Mouse (Mus musculus): ENCODE data around the gene Slfn4.
"Not testable (repeated sequence)": the region's sequence is repeated elsewhere in the genome, so short reads cannot be mapped to it uniquely, and the experiment has no call there.

Slfn4 gene

DNA sequence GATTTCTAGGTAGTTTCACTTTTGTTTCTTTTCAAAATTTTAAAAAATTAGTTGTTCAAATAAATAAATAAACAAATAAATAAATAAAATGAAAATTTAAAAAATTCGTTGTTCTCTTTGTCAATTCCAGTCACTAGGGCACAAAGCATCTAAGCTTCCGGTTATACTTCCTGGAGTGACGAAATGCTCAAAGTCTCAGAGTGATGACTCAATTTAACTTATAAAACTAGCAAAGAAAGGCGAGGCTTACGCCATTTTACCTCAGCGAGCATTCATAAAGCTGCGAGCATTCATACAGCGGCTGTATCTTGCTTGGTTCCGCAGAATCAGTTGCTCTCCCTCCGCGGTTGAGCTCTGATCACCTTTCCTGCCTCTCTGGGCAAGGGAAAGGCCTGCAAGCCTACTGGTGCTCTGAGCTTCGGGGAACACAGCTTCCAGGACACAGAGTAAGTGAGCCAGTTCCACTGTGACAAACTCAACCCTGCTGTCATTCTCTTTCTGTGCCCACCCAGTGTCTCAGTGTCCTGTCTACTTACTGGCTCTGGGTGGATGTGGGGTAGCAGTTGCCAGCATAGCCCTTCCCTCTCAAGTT lies at the start of gene Slfn4:
Slfn4 (plus strand) TSS at position 239 of the 592 bp plus-strand sequence.
- DNase-seq = no peak

DNA sequence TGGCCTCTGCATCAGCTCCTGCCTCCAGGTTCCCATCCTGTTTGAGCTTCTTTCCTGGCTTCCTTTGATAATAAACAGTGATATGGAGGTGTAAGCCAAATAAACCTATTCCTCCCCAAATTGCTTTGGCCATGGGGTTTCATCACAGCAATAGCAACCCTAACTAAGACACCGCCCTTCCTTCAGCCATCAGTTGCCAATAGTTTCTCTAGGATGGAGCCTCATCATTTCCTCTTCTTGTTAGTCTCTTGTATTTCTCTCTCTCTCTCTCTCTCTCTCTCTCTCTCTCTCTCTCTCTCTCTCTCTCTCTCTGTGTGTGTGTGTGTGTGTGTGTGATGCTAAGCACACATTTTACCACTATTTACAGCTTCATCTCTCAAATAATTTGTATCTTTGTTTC lies 49.4 kb upstream of the Slfn4 start:
- DNase-seq = not testable (repeated sequence)

DNA sequence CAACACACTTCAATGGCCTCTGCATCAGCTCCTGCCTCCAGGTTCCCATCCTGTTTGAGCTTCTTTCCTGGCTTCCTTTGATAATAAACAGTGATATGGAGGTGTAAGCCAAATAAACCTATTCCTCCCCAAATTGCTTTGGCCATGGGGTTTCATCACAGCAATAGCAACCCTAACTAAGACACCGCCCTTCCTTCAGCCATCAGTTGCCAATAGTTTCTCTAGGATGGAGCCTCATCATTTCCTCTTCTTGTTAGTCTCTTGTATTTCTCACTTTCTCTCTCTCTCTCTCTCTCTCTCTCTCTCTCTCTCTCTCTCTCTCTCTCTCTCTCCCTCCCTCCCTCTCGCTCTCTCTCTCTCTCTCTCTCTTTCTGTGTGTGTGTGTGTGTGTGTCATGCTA lies 37.7 kb upstream of the Slfn4 start:
- DNase-seq = not testable (repeated sequence)

DNA sequence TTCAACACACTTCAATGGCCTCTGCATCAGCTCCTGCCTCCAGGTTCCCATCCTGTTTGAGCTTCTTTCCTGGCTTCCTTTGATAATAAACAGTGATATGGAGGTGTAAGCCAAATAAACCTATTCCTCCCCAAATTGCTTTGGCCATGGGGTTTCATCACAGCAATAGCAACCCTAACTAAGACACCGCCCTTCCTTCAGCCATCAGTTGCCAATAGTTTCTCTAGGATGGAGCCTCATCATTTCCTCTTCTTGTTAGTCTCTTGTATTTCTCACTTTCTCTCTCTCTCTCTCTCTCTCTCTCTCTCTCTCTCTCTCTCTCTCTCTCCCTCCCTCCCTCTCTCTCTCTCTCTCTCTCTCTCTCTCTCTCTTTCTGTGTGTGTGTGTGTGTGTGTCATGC lies 26.0 kb upstream of the Slfn4 start:
- not testable (repeated sequence) for DNase-seq

DNA sequence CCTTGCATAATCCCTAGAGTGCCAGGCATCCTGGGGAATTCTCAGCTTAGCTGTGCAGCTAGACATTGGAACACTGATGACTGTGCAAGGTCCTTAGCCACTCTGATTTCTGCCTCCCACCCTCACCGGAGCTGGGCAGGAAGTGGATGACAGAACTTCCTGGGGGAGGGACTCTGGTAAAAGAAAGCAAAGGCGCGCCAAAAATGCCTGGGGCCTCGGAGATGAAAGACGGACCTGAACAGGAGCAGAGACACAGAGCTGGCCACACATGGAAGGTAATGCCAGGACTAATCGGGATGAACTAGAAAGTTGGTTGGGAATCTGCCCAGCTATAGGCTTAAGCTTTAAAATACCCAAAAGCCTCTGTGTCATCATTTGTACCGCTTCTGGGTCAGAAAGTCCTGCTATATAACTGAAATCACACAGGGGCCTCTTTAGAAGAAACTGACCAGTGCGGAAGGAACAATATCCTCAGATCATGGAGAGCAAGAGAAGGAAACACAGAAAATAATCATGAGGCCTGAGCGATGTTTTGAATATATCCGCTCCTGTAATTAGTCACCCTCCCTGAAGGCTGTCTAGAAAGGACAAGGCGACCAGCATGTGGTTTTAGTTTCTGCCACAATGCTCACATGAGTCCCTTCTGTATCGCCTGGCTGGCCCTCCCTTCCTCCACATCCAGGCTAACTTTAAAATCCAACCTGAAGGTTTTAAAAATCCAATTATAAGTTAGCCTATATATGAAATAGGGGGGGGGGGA lies 16.3 kb downstream of the Slfn4 start, which contains the start of gene Slfn3:
Slfn3 (plus strand) TSS at position 197 of the 760 bp plus-strand sequence.
- peak; percentile 43 for DNase-seq

DNA sequence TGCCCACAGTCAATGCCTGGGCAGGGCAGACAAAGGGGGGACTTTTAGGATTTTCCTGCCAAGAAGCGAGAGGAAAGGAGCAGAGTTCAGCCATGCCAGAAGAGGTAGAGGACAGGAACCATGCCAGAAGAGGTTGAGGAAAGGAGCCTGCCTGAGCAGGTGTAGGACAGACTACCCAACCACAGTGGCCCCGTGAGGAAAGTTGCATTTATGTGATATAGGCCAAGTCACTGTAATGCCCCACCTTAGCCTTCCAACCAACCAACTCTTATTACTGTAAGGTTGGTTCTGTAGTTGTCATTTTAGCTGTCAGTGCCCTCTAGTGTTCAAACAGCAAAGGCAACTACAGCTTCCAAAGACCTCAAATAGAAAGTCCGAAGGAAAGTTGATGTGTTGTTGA lies 17.0 kb downstream of the Slfn4 start:
- peak; percentile 32 for DNase-seq

DNA sequence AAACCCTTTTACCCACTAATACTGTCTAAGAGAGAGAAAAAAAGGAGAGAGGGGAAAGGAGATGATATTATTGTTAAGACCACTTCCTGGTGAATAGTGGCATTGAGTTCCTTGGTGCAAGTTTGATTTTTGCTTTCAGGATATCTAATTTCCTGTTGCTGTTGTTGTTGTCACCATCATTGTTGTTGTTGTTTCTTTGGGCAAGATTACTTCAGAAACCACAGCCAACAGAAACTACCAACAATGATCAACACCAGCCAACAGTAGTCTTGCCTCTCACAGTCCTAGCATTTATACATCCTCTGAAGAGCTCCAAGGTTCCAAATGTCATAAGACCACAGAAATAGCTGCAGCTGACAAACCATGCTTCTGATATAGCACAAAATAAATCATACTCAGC lies 30.0 kb downstream of the Slfn4 start:
- DNase-seq = no peak

DNA sequence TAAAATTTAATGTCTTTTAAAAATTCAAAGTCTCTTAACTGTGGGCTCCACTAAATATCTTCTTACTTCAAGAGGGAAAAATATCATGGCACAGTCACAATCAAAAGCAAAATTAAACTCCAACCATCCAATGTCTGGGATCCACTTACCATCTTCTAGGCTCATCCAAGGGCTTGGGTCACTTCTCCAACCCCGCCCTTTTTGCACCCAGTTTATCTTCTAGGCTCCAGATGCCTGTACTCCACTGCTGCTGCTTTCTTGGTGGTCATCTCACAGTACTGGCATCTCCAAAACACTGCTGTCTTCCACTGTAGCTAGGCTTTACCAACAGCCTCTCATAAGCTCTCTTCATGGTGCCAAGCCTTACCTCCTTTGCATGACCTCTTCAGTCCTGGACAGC lies 41.1 kb downstream of the Slfn4 start:
- no peak for DNase-seq

DNA sequence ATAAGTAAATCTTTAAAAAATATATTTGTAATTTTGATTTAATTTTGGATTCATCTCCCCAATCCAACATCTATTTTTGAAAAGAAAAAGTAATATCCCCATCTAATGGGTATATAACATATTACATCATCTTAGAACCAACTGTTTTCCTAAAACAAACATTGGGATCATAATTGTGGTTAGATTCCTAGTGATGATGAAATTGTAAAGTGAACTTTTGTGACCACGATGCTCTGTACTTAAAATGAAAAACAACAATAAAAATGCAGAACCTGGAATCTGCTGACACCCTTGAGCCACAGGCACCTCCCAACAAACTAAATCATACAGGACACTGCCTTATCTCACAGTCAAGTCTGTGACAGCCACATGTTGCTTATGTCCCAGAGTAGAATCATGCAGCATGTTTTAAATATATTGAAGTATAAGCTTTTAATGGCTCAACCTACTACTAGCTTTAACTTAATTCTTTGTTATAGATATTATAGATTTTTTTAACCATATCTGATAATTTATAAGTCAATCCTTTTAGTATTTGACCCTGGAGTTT lies 46.4 kb downstream of the Slfn4 start:
- no peak for DNase-seq

DNA sequence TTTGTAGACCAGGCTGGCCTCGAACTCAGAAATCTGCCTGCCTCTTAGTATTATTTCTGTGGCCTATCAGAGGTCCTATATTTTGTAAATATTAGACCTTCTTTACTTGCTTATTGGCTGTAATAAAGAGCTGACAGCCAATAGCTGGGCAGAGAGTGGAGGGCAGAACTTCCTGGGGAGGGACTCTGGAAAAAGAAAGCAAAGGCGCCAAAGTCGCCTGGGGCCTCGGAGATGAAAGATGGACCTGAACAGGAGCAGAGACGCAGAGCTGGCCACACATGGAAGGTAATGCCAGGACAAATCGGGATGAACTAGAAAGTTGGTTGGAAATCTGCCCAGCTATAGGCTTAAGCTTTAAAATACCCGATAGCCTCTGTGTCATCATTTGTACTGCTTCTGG lies 48.4 kb downstream of the Slfn4 start:
- DNase-seq = peak; percentile 61

DNA sequence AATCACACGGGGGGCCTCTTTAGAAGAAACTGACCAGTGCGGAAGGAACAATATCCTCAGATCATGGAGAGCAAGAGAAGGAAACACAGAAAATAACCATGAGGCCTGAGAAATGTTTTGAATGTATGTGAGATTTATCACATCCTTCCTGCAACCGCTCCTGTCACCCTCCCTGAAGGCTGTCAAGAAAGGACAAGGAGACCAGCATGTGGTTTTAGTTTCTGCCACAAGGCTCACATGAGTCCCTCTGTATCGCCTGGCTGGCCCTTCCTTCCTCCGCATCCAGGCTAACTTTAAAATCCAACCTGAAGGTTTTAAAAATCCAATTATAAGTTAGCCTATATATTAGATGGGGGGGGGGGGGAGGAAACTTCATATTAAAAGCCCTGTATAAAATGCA lies 48.8 kb downstream of the Slfn4 start:
- not testable (repeated sequence) for DNase-seq

DNA sequence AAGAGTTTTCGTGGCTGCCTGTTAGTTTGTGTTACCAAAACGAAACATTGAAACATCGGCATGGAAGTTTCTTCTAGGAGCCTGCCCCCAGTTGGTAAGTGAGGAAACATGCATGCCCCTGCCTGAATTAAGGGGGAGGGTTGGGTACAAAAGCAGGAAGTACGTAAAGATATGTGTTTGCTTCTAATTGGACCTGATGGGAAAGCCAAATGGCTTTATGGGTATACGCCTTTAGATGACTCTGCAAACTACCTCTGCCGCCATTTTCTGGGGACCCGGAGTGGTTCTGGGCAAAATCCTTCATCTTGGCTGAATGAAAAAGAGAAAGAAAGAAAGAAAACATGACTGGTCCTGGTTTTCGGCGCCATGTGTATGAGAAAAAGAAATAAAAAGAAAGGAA lies 49.2 kb downstream of the Slfn4 start:
- DNase-seq = peak; percentile 51

DNA sequence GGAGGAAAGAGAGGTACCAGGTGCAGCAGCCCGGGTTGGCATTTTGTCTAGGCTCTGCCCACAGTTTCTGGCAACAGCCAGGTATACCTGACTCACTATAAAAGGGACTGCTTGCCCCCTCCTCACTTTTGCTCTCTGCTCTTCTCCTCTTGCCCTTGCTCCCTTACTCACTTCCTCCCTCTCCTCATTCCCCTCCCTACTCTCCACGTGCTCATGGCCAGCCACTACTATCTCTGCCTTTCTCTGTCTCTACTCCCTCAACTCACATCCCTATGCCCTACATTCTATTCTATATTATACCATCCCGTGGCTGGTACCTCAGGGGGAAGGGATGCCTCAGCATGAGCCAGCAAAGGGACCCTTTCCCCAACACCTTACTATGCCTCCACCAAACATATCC lies 49.8 kb downstream of the Slfn4 start:
- DNase-seq = no peak

DNA sequence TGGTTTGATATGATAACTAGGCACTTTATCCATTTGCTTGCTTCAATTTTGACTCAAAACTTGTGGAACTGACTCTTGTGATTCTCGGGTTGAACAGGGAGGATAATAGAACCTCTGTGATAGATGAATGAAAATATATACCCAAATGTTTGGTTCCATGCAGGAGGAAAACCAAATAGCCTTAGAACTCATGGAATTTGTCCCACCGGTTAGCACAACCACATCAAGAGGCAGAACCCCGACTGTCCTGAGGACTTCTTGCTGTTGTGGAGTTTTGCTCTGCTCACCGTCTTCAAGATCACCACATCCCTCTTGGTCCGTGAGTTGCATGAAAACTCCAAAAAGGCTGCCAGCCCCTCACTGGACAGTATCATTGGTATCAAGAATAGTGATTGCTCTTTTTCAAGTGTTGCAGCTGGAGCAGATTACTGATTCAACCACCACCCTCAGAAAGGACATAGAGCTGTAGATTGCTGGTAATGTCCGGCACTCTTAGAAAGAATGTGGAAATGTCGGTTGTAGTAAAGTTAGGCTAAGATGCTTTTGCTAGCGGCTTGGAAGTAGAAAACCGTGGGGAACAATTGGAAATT lies 50.5 kb downstream of the Slfn4 start:
- no peak for DNase-seq

DNA sequence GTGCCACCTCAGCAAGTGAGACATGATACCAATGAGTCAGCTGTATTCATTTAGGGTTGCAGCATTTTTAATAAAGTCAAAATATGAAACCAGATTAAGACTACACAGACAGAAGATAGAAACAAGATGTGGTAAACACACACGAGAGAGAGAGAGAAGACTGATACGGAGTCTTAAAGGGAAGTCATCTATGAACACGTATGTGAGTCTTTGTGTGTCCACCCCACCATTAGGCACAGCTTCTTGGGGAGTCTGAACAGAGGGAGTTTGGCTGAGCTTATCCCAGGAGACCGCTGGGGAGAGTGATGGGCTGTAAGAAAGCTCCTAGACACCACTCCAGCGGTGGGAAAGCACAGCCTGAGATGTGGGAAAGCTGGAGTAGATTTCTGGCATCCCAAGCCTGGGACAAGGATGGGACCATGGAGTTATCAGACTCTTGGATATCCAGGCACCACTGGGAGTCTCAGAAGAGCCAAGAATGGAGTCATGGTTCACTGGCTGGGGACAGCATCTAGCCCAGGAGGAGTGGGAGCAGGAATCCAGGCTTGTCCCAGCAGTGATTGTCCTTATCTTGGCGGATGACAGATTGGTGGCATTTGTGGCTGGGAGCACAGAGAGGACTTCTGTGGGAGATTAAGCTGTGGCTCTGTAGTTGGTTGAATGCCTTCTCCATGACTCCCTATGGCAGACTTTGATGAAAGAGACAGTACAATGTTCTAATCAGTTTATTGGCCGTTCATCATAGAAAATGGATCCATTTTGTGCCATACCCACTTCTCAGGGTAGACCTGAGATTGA lies 53.1 kb downstream of the Slfn4 start:
- no peak for DNase-seq

DNA sequence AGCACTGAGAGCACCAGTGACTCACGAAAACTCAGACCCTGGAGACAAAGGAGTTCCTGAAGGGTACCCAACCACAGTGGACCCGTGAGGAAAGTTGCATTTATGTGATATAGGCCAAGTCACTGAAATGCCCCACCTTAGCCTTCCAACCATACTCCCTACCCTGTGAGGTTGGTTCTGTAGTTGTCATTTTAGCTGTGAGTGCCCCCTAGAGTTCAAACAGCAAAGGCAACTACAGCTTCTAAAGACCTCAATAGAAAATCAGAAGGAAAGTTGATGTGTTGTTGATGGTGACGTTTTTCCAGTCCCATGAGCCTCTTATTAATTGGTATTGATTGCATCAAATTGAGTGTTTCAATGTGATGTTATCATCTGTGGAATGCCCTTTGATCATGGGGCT lies 56.0 kb downstream of the Slfn4 start:
- no peak for DNase-seq

DNA sequence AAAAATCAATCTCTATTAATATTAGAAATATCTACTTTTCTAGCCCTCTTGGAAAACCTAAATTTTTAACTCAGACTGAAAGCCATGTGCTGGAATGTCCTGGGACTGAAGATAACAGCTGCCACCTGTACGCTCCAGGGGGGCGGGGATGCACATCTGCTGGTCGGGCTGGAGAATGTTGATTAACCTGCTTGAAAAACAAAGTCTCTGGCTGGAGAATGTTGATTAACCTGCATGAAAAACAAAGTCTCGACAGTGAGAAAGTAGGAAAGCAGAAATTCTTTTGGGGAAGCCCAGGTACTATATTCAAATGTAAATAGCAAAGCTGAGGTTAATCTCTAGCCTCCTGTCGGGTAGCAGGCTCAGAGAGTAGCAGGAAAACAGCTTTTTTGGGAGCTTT lies 58.6 kb downstream of the Slfn4 start:
- DNase-seq = peak; percentile 64

DNA sequence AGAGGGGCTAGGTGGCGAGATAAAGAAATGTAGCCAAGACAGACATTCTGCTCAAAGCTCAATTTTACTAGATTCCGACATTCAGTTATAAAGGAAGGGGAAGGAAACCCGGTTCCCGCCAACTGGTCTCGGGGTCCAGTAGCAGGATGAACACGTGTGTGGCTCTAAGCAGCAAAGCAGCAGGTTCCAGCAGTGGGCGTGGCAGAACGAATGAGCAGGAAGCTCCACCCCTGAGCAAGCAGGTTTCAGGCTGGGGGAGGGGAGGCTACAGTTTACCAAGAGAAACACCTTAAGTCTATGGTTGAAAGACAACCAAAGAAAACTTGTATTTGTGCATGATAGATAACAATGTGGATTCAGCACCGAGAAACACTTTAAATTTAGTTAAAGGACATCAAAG lies 62.4 kb downstream of the Slfn4 start:
- DNase-seq = peak; percentile 16

DNA sequence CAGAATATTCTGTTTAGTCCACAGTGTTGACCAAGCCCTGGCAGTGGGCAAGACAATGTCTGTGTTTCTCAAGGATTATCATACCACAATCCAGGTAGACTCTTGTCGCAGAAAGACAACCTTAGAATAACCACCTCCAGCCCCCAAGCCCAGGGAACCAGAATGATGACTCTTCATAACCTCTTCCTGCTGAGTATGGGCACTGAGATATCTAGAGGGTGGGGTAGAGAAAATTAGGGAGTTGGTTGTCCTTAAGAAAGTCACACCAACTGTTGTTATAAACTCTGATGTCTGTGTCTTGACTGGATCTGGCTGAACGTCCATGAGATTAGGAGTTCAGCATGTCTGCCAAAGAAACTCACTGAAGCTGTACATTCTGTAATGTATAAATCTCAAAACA lies 63.4 kb downstream of the Slfn4 start:
- DNase-seq = no peak

DNA sequence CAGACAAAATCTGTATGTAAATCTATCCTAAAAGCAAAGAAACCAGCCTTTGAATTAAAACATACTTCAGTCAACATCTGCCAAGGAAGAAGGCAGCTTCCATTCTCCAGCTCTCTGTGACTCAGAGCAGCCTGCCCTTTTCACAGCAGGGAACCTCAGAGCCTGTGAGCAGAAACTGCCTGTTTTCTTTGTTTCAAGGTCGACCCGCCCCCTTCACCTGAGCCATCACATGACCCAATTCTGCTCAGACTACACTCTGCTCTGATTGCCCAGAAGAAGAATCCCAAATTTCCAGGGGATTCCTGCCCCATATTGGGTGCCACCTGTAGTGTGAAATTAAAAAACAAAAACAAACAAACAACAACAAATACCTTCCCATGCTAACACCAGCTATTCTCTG lies 64.8 kb downstream of the Slfn4 start:
- no peak for DNase-seq

Data from liver (tissue).